Mouse (Mus musculus) large intestine, adult 2 months (tissue): ENCODE results near the gene Olfr913. TPM values are rescaled to one million over a fixed set of nuclear protein-coding genes. Genes with fewer than 3 reads are reported as not detected.

ENCODE experiments used
- DNase-seq: peaks from one replicate; pipeline ENCODE4 v3.0.0-alpha.2; 2012; ENCODE audit warnings: low read depth, low spot score
- WGBS: fragments of 180-500 bp; shearing (Covaris S2); methylation state at CpG from one replicate; pipeline ENCODE4 v1.1.7; 2018; 5-methylcytosine and 5-hydroxymethylcytosine counted together
- polyA plus RNA-seq: library from polyadenylated mRNA; depleted of rRNA; stranded (reverse); fragments of >200 nt; gene quantifications from 2 replicates; pipeline ENCODE4 v1.2.3, GENCODE M21; 2012; rRNA removed

The Olfr913 gene
- polyA plus RNA-seq = not detected in 2 replicates

- 29% methylated on average over 2 of the region's 2 CpGs for WGBS
- DNase-seq = no peak
Measured at GRCm38 (mm10) chr9:38592459-38592858, at the start of gene Olfr913. Gene Olfr913, plus strand, starts transcription at chr9:38592759.

GRCm38 (mm10) chr9:38579878-38580277, 12.7 kb upstream of the Olfr913 start, which contains the start of gene Olfr912:
Gene Olfr912, plus strand, starts transcription at chr9:38580178.
- 34% methylated on average over 1 of the region's 1 CpGs for WGBS
- no peak for DNase-seq

- 31% methylated on average over 1 of the region's 1 CpGs for WGBS
- DNase-seq = no peak
Measured at GRCm38 (mm10) chr9:38591056-38591455, 1.5 kb upstream of the Olfr913 start.

GRCm38 (mm10) chr9:38604802-38605201, 12.2 kb downstream of the Olfr913 start, which contains the start of gene Olfr914:
Gene Olfr914, plus strand, starts transcription at chr9:38605102.
- WGBS = 51% methylated on average over 2 of the region's 2 CpGs
- no peak for DNase-seq

- WGBS = 77% methylated on average over 4 of the region's 4 CpGs
- no peak for DNase-seq
Measured at GRCm38 (mm10) chr9:38632406-38632805, 39.8 kb downstream of the Olfr913 start.

Other genes with a start within 250 kb of the Olfr913 start
- gene Olfr898, start 244.3 kb upstream of the Olfr913 start, polyA plus RNA-seq = not detected in 2 replicates
- gene Olfr250, start 225.9 kb upstream of the Olfr913 start, polyA plus RNA-seq = not detected in 2 replicates
- gene Olfr251, start 215.7 kb upstream of the Olfr913 start, polyA plus RNA-seq = not detected in 2 replicates
- not detected in 2 replicates for gene Olfr147, start 191.1 kb upstream of the Olfr913 start, polyA plus RNA-seq
- not detected in 2 replicates for gene Olfr901, start 163.3 kb upstream of the Olfr913 start, polyA plus RNA-seq
- gene Olfr902, start 145.1 kb upstream of the Olfr913 start, polyA plus RNA-seq = not detected in 2 replicates
- not detected in 2 replicates for gene Olfr904, start 129.6 kb upstream of the Olfr913 start, polyA plus RNA-seq
- not detected in 2 replicates for gene Olfr905, start 121.7 kb upstream of the Olfr913 start, polyA plus RNA-seq
- gene Olfr906, start 105.7 kb upstream of the Olfr913 start, polyA plus RNA-seq = not detected in 2 replicates
- gene Olfr907, start 97.0 kb upstream of the Olfr913 start, polyA plus RNA-seq = not detected in 2 replicates
- gene Olfr911-ps1, start 71.2 kb upstream of the Olfr913 start, polyA plus RNA-seq = not detected in 2 replicates
- not detected in 2 replicates for gene Olfr910, start 54.9 kb upstream of the Olfr913 start, polyA plus RNA-seq
- gene Olfr912, start 12.6 kb upstream of the Olfr913 start, polyA plus RNA-seq = not detected in 2 replicates
- not detected in 2 replicates for gene Olfr914, start 12.3 kb downstream of the Olfr913 start, polyA plus RNA-seq
- gene Olfr916, start 67.1 kb downstream of the Olfr913 start, polyA plus RNA-seq = not detected in 2 replicates
- not detected in 2 replicates for gene Olfr917, start 73.1 kb downstream of the Olfr913 start, polyA plus RNA-seq
- gene Olfr918, start 81.8 kb downstream of the Olfr913 start, polyA plus RNA-seq = not detected in 2 replicates
- not detected in 2 replicates for gene Olfr919, start 110.9 kb downstream of the Olfr913 start, polyA plus RNA-seq
- 15.4 and 18.1 TPM in 2 replicates for gene Vwa5a, start 125.5 kb downstream of the Olfr913 start, polyA plus RNA-seq
- gene Olfr920, start 159.5 kb downstream of the Olfr913 start, polyA plus RNA-seq = 0.06 and 0.15 TPM in 2 replicates
- gene Olfr921, start 180.3 kb downstream of the Olfr913 start, polyA plus RNA-seq = not detected in 2 replicates
- gene Olfr922, start 221.9 kb downstream of the Olfr913 start, polyA plus RNA-seq = not detected in 2 replicates
- not detected in 2 replicates for gene Olfr923, start 233.8 kb downstream of the Olfr913 start, polyA plus RNA-seq